Mouse (Mus musculus): ENCODE measurements around the gene Zbtb17.
A peak's percentile ranks its signal among the peaks of the same experiment; 100 is the strongest.

Zbtb17 gene

DNA sequence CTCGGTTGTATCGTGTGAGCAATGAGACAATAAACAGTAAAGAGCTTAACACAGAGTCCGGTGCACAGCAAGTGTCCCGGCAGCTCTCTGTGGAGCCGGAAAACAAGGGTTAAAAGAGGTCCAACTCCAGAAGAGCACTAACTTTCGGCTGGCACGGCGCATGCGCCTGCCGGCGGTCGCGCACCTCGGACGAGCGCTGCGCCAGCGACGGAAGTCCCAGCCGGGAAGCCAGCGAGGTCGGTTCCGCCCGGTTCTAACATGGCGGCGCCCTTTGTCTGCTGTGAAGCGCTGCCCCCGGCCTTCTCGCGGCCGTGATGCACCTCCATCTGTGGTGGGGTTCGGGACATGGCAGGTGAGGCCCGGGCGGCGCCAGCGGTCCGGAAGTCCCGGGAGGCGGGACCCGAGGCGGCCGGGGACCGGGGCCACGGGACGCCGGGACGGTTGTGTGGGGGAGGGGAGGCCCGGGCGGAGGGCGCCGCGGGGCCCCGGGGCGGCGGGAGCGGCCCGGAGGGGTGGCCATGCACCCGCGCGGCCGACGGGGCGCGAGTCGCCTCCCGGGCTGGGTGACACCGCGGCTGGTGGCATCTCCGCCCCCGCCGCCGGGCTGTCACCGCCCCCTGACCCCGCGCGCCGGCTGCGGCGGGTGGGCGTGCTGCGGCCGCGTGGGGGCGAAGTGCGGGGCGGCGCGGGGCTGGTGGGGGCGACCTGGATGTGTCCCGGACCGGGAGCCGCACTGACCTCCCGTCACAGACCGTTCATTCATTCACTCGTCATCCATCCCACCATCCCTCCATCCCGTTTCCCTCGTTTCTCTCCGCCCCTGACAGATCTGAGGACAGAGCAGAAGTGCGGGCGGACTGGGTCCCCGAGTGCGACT is at the start of gene Zbtb17:
Gene Zbtb17 (plus strand): TSS at position 204 of the 877 bp plus-strand sequence.
- DNase-seq (ENCODE audit: low spot score in 2 of 2), result peak; percentile 79 to 80

DNA sequence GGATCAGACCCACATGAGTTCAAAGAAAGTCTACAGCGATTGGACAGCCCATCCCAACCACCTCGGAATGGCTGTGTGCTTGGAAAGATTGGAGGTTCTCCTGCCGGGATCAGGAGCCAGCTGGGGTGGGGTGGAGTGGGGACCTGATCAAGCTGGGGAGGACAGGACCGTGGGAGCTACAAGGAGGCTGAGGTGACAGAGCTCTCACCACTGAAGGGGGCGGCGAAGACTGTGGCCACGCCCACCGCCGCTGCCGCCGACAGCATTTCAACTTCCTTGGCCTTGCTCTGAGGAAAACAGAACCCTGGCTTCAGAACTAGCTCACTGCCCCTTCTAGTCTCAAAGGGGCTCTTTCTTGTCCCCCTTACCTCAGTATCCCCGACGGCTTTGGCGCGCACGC is 49.7 kb upstream of the Zbtb17 start:
- no peak for DNase-seq (ENCODE audit: low spot score in 2 of 2)

DNA sequence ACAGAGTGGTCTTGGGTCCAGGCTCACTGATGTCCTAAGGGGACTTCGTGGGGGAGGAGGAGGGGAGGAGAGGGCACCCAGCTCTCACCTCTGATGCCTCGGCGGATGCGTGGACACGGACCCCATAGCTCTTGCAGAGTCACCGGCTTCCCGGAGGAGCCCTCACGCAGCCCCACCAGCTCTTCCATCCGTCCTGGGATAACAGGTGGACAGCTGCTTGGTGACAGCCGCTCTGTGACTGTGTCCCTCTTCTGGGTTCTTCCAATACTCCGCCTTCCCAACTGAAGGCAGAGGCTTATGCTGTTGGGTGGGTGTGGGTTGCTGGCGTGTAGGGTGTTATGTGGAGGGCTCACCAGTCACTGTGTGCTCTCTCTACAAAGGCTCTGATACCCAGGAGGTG is 46.6 kb upstream of the Zbtb17 start:
- DNase-seq (ENCODE audit: low spot score in 2 of 2), result no peak

DNA sequence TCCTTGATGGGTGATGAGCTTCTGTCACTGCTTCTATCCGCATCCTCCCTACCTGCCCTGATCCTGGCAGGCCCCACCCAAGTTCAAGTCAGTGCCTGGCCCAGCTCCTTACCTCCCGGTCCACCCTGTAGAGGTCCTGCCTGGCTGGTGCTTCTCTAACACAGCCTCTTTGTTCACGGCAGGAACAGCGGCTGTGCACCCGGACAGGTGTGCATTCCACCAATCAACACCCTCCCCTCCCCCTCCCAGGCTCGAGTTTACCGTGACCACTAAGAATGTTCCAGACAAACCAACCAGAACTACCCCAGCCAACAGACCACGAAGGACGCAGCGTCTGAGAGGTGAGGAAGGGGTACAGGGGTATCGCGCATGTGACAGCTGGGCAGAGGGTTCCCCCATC is 45.9 kb upstream of the Zbtb17 start, which contains the start of gene Clcnka:
Gene Clcnka (minus strand): TSS at position 180 of the 400 bp plus-strand sequence.
- no peak for DNase-seq (ENCODE audit: low spot score in 2 of 2)

DNA sequence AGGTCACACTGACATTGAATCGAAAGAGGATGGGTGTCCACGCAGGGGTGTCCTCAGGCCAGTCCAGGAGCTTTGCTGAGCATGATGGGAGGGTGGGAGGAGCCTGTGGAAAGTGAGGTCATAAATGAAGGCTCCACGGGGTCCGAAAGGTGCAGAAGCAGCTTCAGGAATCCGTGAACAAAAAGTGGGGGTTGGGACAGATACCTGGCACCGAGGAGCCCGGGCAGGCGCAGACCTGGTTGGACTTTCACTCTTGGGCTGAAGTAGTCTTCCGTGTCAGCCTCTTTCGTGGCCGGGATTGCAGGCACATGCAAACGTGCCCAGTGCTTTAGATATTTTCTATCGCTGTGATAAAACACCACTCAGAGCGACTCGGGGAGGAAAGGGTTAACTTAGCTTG is 44.3 kb upstream of the Zbtb17 start:
- no peak for DNase-seq (ENCODE audit: low spot score in 2 of 2)

DNA sequence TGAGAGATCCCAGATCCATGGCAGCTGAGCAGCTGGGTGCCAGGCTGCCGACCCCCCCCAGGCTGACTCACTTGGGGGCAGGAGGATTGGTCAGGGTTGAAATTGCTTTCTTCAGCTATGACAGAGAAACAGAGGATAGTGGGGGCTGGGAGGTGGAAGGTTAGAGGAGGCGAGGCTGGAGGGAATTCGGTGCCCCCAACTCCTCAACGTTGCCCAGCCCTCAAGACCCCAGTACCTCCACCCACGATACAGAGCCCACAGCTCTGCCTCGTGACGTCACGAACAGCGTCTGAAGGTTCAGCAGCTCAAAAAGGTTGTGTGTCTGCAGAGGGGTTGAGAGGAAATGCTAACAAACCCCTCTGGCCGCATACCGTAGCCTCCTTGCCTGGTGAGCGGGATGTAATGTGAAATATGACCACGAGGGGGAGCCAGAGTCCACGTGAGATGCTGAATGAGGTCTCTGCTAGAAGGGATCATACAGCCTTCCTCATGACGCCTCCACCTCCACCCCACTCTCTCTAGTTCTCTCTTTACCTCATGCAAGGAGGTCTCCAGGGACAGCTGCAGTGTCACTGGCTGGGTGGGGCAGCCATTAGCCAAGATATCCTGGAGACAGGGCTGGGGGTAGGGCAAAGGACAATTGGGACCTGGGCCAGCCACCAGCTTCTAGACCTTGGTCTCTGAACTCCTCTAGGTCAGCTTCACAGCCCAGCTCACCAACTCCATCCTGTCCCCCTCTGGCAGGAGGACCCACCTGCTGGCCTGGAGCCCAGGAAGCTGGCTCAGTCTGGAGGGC is 39.7 kb upstream of the Zbtb17 start:
- peak; percentile 79 to 81 for DNase-seq (ENCODE audit: low spot score in 2 of 2)

DNA sequence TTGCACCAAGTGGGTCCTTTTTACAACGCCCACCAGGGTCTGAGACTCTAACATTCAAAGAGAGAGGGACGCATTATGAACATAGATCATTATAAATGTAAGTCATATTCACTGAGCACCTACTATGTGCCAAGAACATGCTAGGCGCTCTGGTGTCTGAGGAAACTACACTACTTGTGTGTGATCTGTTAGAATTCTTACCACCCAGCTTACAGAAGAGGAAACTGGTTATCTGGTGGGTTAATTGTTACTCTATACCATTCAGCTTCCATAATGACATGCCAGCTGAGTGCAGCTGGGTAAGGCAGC is 39.2 kb upstream of the Zbtb17 start:
- DNase-seq (ENCODE audit: low spot score in 2 of 2), result no peak

DNA sequence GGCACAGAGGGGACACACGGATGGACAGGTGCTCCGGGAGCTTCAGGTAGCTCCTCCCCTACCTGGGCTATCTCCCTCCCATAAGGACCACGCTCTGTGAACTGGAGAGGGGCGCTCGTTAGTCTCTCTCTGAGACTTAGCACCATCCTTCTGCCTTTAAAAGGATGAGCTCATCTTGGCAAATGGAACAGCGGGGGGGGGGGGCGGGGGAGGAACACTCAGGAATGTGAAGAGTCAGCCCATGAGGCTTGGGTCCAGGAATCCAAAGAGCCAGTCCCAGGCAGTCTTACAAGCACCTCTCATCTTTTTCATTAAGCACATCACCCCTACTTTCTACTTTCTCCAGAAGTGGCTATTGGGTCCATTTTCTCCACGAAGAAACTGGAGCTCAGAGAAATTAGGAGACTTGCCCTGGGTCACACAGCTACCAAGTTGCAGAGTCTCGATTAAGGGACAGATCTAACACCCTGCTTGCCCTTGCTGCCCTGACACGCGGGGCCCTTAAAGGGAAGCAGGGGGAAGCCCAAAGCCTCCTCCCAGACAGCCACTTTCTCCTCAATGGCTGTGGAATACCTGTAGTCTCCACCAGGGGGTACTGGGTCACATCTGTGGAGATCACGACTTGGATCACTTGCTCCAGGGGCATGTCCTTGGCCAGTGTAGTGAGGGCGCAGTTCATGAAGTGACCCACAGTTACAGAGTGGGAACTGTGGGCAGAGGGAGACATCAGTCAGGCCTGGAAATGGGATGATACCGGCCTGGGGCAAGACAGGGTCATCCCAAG is 37.7 kb upstream of the Zbtb17 start:
- no peak for DNase-seq (ENCODE audit: low spot score in 2 of 2)

DNA sequence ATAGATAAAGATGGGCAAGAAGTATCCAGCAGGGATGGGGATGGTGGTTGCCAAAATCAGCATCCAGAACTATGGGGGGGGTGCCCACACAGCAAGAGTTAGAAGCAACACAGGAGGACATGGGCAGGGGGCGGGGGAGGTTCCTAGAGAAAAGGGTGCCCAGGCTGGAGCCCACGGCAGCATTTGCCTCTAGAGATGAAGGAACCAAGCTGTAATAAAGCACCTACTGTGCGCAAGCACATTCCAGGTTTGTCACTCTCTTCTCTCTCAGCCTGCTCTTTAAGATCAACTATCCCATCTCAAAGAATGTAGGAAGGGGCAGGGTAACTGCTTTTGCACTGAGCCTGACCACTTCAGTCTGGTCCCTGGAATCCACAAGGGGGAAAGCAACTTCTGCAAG is 35.9 kb upstream of the Zbtb17 start:
- DNase-seq (ENCODE audit: low spot score in 2 of 2), result no peak

DNA sequence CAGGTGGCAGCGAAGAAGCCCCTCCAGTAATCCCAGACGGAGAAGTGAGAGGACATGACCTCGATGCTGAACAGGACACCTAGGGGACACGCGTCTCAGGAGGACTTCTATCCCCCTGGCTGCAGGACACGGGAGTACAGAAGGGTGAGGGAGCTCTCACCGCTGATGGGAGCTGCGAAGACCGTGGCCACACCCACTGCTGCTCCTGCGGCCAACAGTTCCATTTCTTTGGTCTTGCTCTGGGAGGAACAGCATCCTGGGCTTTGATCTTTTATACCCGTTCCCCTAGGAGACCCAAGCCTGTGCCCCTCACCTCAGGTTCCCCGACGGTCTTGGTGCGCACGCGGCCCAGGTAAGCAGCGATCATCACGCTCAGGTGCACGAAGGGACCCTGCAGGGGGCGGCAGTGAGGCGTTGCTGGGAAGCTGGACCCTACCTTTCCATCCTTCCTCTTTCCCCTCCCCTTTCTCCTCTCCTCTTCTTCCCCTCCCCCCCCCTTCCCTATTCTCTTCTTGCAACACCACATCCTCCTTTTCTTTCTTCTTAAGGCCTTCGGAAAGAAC is 32.9 kb upstream of the Zbtb17 start:
- no peak for DNase-seq (ENCODE audit: low spot score in 2 of 2)

DNA sequence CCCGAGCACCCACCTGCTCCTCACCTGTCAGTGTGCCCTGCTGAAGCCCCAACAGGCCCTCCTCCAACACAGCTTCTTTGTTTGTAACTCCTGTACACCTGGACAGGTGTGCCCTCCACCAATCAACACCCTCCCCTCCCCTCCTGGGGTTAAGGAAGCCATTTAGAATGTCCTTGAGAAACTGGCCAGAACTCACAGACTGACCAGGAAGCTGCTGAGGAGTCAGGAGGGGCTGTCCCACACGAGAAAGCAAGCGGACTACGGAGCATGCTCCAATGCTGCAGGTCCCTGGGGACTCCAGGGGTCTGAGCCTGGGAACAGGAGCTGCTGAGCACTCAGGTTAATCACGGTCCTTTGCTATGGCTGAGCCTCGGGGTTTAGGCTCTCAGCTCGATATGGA is 28.5 kb upstream of the Zbtb17 start, which contains the start of gene Clcnkb:
Gene Clcnkb (minus strand): TSS at position 91 of the 400 bp plus-strand sequence.
- no peak for DNase-seq (ENCODE audit: low spot score in 2 of 2)

DNA sequence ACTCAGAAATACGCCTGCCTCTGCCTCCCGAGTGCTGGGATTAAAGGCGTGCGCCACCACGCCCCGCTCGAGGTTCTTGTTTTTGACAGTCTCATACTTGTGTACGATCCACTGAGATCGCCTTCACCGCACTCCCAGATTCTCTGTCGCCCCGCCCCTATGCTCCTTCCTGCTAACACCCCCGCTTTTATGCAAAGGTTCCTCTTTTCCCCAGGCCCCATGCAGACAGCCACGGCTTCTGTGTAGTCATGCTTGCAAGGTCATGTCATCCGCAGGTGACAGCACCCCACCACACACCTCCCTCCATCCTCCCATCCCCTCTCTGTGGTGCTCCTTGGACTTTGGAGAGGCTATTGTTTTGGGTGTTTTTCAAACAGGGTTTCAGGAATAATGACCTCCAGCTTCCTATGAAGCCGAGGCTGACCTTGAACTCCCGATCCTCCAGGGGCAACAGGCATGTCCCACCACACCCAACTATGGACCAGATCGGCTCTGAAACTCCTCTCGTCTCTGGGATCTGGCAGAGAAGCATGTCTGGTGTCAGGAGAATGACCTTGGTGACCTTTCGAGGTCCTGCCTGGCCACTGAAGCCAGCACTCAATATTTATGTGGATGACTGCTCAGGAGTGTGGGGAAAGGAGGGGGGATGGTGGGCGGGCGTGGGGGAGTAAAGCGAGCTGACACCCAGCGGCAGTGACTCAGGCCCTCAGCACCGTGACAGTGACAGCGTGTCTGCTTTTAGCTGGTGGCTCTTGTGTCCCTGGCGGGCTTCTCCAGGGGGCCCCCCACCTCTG is 24.9 kb upstream of the Zbtb17 start:
- DNase-seq (ENCODE audit: low spot score in 2 of 2), result peak in 1 of 2 experiments; percentile 44

DNA sequence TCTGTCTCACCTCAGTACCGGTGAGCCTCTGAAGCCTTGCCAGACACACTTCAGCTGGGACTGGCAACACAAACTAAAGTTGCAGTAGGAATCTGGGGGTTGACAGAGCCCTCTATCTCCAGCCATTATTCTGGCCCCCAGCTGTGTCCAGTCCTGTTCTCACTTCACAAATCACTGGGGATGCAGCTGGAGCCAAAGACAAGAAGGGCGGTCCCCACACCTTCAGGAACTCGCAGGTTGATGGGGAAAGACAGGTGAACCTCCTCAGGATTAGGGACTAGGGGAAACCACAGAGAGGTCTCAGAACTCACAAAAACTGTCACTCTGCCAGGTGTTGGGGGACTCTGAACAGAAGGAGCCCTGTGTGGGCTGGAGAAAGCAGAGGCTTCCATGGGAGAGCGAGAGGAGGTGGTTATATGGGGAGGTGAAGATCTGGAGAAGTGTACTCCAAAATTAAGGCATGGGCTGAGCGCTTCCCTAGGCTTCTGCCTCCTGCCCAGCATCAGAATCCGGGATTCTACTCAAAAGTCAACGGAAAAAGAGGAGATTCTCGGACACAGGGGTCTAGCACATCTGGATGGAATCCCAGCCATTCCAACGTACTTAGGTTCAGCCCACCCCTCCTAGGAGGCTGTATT is 24.1 kb upstream of the Zbtb17 start, which contains the start of gene Hspb7:
Gene Hspb7 (plus strand): TSS at position 588 of the 638 bp plus-strand sequence.
- no peak for DNase-seq (ENCODE audit: low spot score in 2 of 2)

DNA sequence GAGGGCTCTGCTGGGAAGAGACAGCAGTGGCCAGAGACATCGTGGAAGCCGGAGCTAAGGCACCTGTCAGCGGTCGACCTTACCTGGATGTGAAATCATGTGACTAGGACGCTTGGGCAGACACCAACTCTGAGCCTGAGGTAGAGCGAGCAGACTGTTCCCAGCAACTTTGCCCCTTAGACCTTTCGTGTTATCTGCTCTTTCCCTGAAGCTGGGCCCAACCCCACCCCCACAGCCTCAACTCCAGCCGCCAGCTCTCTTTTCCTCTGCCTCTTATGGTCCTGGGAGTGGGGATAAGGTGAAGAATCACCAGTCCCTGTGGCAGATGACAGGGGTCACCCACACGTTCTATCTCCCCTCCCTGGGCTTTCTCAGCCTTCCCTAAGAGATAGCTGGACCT is 23.6 kb upstream of the Zbtb17 start:
- DNase-seq (ENCODE audit: low spot score in 2 of 2), result no peak

DNA sequence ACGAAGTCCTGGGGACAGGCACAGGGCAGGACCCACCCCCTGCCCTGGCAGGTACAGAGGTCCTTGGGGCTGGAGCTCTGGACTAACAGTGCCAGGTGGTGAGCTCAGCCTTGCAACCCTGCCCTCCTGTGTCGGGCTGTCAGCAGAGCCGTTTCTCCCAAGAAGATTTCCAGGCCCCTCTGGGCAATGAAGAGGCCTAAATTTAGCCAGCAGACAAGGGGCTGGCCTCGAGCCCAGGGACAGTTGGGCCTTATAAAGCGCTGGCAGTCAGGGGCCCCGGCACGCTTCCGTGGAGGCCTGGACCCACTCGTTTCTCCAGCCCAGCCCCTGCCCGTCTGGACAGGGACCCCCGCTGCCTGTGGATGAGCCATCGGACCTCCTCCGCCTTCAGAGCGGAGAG is 23.0 kb upstream of the Zbtb17 start:
- DNase-seq (ENCODE audit: low spot score in 2 of 2), result no peak

DNA sequence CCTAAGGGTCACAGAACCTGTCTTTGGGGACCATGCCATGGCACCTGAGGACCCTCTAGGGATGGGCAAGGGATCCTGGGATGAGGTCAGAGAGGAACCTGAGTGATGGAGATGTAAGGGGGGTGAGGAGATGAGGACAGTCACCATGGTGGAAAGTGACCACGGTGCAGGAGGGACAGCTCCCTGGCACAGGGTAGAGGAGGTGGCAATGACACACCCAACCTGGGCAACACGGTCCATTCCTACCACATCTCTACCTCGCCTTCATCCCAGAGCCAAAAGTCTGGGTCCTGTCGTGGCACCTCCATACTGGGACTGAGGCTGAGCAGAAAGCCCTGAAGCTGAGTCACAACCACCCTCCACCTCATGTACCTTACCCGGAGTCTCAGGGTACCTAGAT is 21.6 kb upstream of the Zbtb17 start:
- DNase-seq (ENCODE audit: low spot score in 2 of 2), result no peak

DNA sequence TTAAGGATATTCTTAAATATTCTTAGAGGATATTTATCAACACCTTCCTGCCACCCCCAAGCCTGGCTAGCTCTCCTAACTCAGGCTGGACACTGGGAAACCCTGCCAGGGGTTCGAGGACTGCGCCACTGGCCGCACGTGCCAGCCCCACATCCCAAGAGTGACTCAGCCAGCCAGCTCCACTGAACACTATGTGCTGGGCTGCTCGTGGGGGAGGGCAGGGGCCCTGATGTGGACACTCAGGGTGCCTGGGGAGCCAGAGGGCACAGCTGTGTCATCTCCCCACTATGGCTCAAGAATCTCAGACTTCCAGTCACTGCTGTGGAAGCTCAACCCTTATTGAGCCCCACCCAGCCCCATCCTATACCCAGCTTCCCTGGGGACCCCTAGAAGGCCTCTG is 21.2 kb upstream of the Zbtb17 start:
- DNase-seq (ENCODE audit: low spot score in 2 of 2), result no peak

DNA sequence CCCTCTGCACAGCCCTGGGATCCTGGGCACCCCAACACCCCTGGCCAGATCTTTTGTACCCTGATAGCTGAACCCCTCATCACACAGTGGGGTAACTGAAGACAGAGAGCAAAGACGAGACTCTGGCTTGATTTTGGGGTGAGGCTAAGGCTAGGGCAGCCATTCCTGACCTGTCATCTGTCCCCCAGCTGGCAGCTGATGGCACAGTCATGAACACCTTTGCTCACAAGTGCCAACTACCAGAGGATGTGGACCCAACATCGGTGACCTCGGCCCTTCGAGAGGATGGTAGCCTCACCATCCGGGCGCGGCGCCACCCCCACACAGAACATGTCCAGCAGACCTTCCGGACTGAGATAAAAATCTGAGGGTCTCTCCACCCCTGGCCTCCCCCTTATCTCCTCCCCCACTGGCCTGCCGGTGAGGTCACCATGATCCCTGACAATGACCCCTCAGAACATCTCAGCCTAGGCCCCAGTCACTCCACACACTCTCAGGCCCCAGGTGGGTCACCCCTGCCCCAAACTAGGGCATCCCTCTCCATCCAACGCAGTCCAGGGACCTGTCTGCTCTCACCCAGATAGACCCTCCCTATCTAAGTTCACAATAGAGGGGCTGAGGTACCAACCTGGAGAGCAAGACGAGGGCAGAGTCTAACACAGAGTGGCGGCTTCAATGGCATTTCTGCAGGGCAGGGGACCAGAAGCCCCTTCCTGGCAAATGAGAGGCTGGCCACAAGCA is 20.6 kb upstream of the Zbtb17 start:
- DNase-seq (ENCODE audit: low spot score in 2 of 2), result no peak
